Mouse (Mus musculus): ENCODE results near the gene Serpinf2. TPM values are rescaled to one million over a fixed set of nuclear protein-coding genes. Genes with fewer than 3 reads are reported as not detected.
"Not testable (repeated sequence)": the region's sequence is repeated elsewhere in the genome, so short reads cannot be mapped to it uniquely, and the experiment has no call there.

Serpinf2 gene
- polyA plus RNA-seq, 1 experiment: 0.25 TPM

DNA sequence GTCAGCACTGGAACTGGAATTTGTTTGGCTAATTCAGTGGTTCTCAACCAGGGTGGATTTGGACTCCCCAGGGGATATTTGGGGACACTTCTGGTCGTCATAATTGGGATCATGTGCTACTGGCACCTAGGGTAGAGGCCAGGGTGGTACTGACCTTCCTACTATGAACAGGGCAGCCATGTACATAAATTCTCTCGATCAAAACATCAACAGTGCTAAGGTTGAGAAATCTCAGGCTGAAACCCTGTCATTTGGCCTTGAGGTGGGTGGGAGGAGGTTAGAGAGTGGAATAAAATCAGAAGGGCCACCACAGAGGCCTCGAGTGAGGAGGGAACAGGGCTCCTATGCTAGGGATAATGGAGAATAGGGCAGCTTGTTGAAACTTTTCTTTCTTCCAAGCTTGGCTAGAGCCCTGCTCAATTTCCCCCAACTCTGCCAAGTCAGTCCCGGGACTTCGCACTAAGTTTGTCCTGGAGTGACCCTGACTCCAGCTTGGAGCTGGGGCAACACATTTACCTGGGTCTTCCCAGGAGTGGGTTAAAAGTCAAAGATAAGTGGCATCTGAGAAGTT, 19.8 kb upstream of the Serpinf2 start:
- no peak for DNase-seq (ENCODE audit: low read depth)
- TF ChIP-seq POLR2A (IDR thresholded peaks at IDR 0.05; ENCODE audit: borderline replicate concordance, extremely low read depth, insufficient read depth, insufficient read length, poor library complexity, severe bottlenecking) (no peak), CTCF (IDR thresholded peaks at IDR 0.05; ENCODE audit: borderline replicate concordance, extremely low read depth, insufficient read depth, insufficient read length) (no peak)

DNA sequence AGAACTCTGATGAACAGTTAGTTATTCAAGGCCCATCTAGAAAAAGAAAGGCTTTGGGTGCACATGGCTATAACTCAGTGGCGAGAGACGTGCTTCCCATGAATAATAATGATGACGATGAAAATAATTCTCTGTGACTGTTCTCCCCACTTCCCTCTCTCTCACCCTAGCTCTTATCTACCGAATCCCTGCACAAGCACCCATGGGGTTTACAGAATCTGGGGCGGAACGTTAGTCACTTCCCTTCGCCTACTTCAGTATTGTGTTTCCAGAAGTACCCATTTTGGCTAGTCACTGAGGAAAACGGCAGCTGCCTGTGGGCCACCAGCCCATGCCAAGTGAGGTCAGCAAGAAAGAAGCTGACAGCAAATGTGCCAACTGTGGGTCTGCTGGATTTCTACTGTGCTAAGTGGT, 19.2 kb upstream of the Serpinf2 start:
- DNase-seq (ENCODE audit: low read depth): no peak
- TF ChIP-seq CTCF (IDR thresholded peaks at IDR 0.05; ENCODE audit: borderline replicate concordance, extremely low read depth, insufficient read depth, insufficient read length) (no peak), POLR2A (IDR thresholded peaks at IDR 0.05; ENCODE audit: borderline replicate concordance, extremely low read depth, insufficient read depth, insufficient read length, poor library complexity, severe bottlenecking) (no peak)

DNA sequence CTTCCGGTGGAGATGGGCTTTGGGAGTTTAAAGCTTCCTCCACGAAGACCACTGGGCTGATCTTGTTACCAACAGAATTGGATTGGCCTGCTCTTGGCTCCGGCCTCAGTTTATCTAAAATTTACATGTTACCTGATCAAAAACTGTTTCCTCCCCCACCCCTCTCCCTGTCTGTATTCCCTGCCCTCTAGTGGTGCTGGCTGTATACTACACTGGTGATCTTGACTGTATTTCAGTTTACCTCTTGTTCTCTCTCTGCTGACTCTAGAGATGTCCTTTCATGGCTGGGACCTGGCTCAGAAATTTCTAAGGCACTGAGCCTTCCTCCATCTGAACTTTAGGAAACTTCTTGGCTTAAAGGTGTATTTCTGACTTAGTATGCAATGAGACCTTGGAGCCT, 18.8 kb upstream of the Serpinf2 start:
- DNase-seq (ENCODE audit: low read depth): peak; percentile 45
- TF ChIP-seq CTCF (IDR thresholded peaks at IDR 0.05; ENCODE audit: borderline replicate concordance, extremely low read depth, insufficient read depth, insufficient read length) (peak; percentile 66; the same call in 1 of the 2 replicates), POLR2A (IDR thresholded peaks at IDR 0.05; ENCODE audit: borderline replicate concordance, extremely low read depth, insufficient read depth, insufficient read length, poor library complexity, severe bottlenecking) (no peak)

DNA sequence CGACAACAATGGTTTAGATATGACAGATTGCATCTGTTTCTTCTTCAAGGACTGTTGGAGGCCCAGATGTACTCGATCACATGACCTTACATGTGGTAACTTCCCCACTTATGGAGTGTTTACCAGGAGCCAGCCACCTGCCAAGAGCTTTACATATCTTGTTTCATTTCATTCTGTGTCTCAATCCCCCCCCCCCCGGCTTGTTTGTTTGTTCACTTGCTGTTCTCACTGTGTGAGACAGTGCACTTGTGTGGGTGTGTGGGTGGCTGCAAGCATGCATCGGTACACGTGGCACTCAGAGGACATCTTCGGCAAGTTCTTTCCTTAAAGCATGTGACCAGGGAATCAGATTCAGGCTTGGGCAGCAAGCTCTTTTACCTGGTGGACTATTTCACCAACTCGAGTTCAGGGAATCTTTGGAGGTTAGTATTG, 17.1 kb upstream of the Serpinf2 start:
- no peak for DNase-seq (ENCODE audit: low read depth)
- TF ChIP-seq CTCF (IDR thresholded peaks at IDR 0.05; ENCODE audit: borderline replicate concordance, extremely low read depth, insufficient read depth, insufficient read length) (no peak), POLR2A (IDR thresholded peaks at IDR 0.05; ENCODE audit: borderline replicate concordance, extremely low read depth, insufficient read depth, insufficient read length, poor library complexity, severe bottlenecking) (no peak)

GRCm38 (mm10) chr11:75455971-75456370, 16.6 kb upstream of the Serpinf2 start:
- not testable (repeated sequence) for DNase-seq (ENCODE audit: low read depth)

- TF ChIP-seq POLR2A (IDR thresholded peaks at IDR 0.05; ENCODE audit: borderline replicate concordance, extremely low read depth, insufficient read depth, insufficient read length, poor library complexity, severe bottlenecking) (no peak), CTCF (IDR thresholded peaks at IDR 0.05; ENCODE audit: borderline replicate concordance, extremely low read depth, insufficient read depth, insufficient read length) (no peak)
- no peak for DNase-seq (ENCODE audit: low read depth)
Observed at GRCm38 (mm10) chr11:75455041-75455736, 15.8 kb upstream of the Serpinf2 start.

DNA sequence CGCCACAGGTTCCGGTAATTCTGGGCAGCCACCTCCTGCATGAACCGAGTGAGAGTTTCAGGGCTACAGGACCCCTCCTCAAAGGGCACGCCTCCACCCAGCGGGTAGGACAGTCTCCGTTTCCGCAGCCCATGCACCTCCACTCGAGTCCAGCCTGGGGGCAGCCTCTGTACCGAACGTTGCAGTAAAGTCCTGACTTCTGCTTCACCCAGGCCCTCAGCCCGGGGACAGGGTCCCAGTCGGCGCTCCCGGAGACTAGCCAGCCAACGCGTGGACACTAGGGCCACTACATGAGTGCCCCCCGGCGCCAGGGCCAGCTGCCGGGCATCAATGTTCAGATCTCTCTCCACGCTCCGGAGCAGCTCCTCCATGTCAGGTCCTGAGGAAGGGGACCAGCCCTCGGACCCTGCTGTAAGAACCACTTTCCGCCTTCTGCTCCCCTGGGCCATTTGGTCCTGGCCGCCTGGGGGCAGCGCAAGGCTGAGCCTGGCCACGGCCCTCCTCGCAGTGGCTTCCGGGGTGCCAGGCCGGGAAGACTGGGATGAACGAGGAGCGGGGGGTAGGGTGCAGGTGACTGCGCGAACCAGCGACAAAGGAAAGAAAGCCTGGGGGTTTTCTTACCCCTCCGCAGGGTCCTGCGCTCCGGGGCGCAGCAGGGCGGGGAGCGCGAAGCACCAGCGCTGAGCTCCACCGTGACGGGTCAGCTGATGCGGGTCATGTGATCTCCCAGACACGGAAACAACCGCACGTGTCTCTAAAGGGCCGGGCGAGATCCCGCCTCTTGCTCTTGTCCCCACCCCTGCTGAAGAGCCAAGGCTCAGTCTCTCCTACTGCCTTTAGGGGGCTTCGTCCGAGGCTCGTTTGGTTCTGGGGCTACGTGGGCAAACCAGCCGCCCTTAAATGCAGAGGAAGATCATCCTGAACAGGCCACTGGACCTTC, 14.9 kb upstream of the Serpinf2 start, which contains the start of gene Wdr81:
Gene Wdr81, minus strand, starts transcription at position 727 of the 940 bp plus-strand sequence.
- peak; percentile 46; the same call in 1 of the 2 replicates for TF ChIP-seq CTCF (IDR thresholded peaks at IDR 0.05; ENCODE audit: borderline replicate concordance, extremely low read depth, insufficient read depth, insufficient read length)
- 0 out of 2 replicates have a peak, but pooled peaks have one; percentile 11 for TF ChIP-seq POLR2A (IDR thresholded peaks at IDR 0.05; ENCODE audit: borderline replicate concordance, extremely low read depth, insufficient read depth, insufficient read length, poor library complexity, severe bottlenecking)

GRCm38 (mm10) chr11:75452812-75453557, 13.6 kb upstream of the Serpinf2 start:
- TF ChIP-seq CTCF (IDR thresholded peaks at IDR 0.05; ENCODE audit: borderline replicate concordance, extremely low read depth, insufficient read depth, insufficient read length) (no peak), POLR2A (IDR thresholded peaks at IDR 0.05; ENCODE audit: borderline replicate concordance, extremely low read depth, insufficient read depth, insufficient read length, poor library complexity, severe bottlenecking) (no peak)
- DNase-seq (ENCODE audit: low read depth): no peak

More for the DNA sequence above, 14.9 kb upstream of the Serpinf2 start, which contains the start of gene Wdr81:
- DNase-seq (ENCODE audit: low read depth): peak; percentile 94

DNA sequence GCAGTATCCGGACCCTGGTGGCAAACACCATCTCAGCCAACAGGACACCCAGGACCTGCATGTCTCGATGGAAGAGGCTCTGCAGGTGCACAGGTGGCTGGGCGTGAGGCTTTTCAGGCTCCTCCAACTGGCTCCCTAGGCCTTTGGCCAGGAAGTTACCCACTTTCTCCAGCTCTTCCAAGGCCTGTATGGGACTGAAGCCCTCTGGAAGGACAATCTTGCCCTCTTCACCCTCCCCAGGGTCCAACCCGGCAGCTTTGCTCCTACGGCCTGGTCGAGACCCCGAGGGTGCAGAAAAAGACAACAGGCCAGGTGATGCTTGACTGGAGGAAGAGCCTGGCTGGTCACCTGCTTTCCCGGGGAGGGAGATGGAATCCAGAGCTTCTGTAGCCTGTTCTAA, 12.7 kb upstream of the Serpinf2 start:
- DNase-seq (ENCODE audit: low read depth): no peak
- TF ChIP-seq CTCF (IDR thresholded peaks at IDR 0.05; ENCODE audit: borderline replicate concordance, extremely low read depth, insufficient read depth, insufficient read length) (no peak), POLR2A (IDR thresholded peaks at IDR 0.05; ENCODE audit: borderline replicate concordance, extremely low read depth, insufficient read depth, insufficient read length, poor library complexity, severe bottlenecking) (no peak)

- TF ChIP-seq POLR2A (IDR thresholded peaks at IDR 0.05; ENCODE audit: borderline replicate concordance, extremely low read depth, insufficient read depth, insufficient read length, poor library complexity, severe bottlenecking) (no peak), CTCF (IDR thresholded peaks at IDR 0.05; ENCODE audit: borderline replicate concordance, extremely low read depth, insufficient read depth, insufficient read length) (no peak)
- no peak for DNase-seq (ENCODE audit: low read depth)
Observed at GRCm38 (mm10) chr11:75450936-75451335, 11.5 kb upstream of the Serpinf2 start.

All from brain, embryonic 14.5 days (tissue).